In the genomic region with DNA sequence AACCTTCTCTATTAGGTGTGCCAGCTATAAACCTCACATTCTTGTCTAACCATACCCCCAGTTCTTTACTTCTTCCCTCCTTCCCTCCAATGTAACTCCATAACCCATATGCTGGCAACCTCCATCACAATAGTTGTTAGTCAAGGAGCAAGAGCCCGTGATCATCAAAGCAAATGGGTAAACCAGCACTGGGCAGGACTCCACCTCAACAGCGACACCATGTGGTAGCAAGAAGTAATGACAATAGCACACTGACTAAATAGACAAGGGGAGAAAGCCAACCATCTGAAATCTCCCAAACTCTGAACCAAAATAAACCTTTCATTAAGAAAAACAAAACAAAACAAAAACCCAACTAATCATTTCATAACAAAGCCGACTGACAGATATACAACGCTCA, we compare ENCODE assay signal across 8 mouse cellular contexts.
A peak's percentile ranks its signal among the peaks of the same experiment; 100 is the strongest.
DNase-seq lines count a peak whose midpoint lies in the region; ATAC-seq and TF ChIP-seq lines count a peak whose summit lies in the region.

No protein-coding gene starts in this region.

- no peak overlapping the region for H3K4me2 ChIP-seq in intestine, embryonic 14.5 days (ENCODE audit: low read length)
- H3K4me2 ChIP-seq in intestine, embryonic 15.5 days (replicated peaks), result no peak overlapping the region
- H3K4me2 ChIP-seq in liver, embryonic 14.5 days (ENCODE audit: low read depth), result no peak overlapping the region
- no peak overlapping the region for H3K4me2 ChIP-seq in stomach, postnatal 0 days (replicated peaks; ENCODE audit: low read depth)

- no peak for TF ChIP-seq EP300 in liver, embryonic 14.5 days (IDR thresholded peaks at IDR 0.05; ENCODE audit: low read depth)
- no peak for TF ChIP-seq EP300 in stomach, postnatal 0 days (optimal IDR thresholded peaks at IDR 0.05)

- peak; percentile 78 for TF ChIP-seq CTCF in liver, embryonic 14.5 days (IDR thresholded peaks at IDR 0.05; ENCODE audit: low read depth)
- TF ChIP-seq CTCF in stomach, postnatal 0 days (IDR thresholded peaks at IDR 0.05; ENCODE audit: low read depth), result peak; percentile 79

- WGBS in intestine, embryonic 14.5 days, result 9% methylated on average over 4 of the region's 4 CpGs
- WGBS in intestine, embryonic 15.5 days, result 25% methylated on average over 4 of the region's 4 CpGs
- WGBS in liver, embryonic 14.5 days (ENCODE audit: insufficient replicate concordance), result 14% methylated on average over 4 of the region's 4 CpGs
- whole genome bisulfite sequencing in stomach, postnatal 0 days, result 19% methylated on average over 4 of the region's 4 CpGs

- no peaks in the 10 kb centered on the region; the same call in 1 of the 2 replicates for H3K4me1 ChIP-seq in intestine, embryonic 14.5 days (replicated peaks; ENCODE audit: control insufficient read depth, insufficient read depth, low read length)
- H3K4me1 ChIP-seq in intestine, embryonic 15.5 days (replicated peaks), result peaks cover 8% of the 10 kb centered on the region; the same call in 1 of the 2 replicates
- H3K4me1 ChIP-seq in liver, embryonic 14.5 days (replicated peaks; ENCODE audit: control insufficient read depth in 2 of 2, insufficient read depth in 2 of 2, low read length in 1 of 2), result no peaks in the 10 kb centered on the region
- H3K4me1 ChIP-seq in stomach, postnatal 0 days (replicated peaks; ENCODE audit: control insufficient read depth, insufficient read depth), result no peaks in the 10 kb centered on the region

- peak; percentile 55 for DNase-seq in intestine, embryonic 14.5 days (ENCODE audit: low spot score)
- DNase-seq in 416B (ENCODE audit: low read depth), result peak; percentile 45
- peak; percentile 59 for DNase-seq in ES-CJ7 (ENCODE audit: low read depth, low spot score)
- DNase-seq in embryo, embryonic 10.5 days (ENCODE audit: low spot score), result peak; percentile 70
- peak in 2 of 3 experiments; percentile 1 for DNase-seq in liver, embryonic 14.5 days (ENCODE audit: low read depth in 3 of 3, low spot score in 3 of 3)
- peak; percentile 22 for DNase-seq in stomach, postnatal 0 days (ENCODE audit: low spot score)

- no peaks in the 10 kb centered on the region for H3K36me3 ChIP-seq in intestine, embryonic 14.5 days (ENCODE audit: control insufficient read depth, insufficient read depth, low read length)
- H3K36me3 ChIP-seq in intestine, embryonic 15.5 days, result no peaks in the 10 kb centered on the region
- no peaks in the 10 kb centered on the region for H3K36me3 ChIP-seq in liver, embryonic 14.5 days (replicated peaks; ENCODE audit: control insufficient read depth, insufficient read depth, low read depth)
- H3K36me3 ChIP-seq in stomach, postnatal 0 days (ENCODE audit: control insufficient read depth, insufficient read depth, low read length), result no peaks in the 10 kb centered on the region

- H3K27me3 ChIP-seq in intestine, embryonic 14.5 days (replicated peaks; ENCODE audit: control insufficient read depth, insufficient read depth, low read length), result no peaks in the 10 kb centered on the region
- no peaks in the 10 kb centered on the region for H3K27me3 ChIP-seq in intestine, embryonic 15.5 days (replicated peaks)
- no peaks in the 10 kb centered on the region for H3K27me3 ChIP-seq in liver, embryonic 14.5 days (ENCODE audit: control insufficient read depth, insufficient read depth, low read length)
- H3K27me3 ChIP-seq in stomach, postnatal 0 days (ENCODE audit: control insufficient read depth, insufficient read depth, low read length), result no peaks in the 10 kb centered on the region

- no peak overlapping the region for H3K9ac ChIP-seq in intestine, embryonic 14.5 days (ENCODE audit: low read length)
- no peak overlapping the region for H3K9ac ChIP-seq in intestine, embryonic 15.5 days
- no peak overlapping the region for H3K9ac ChIP-seq in liver, embryonic 14.5 days (replicated peaks)
- H3K9ac ChIP-seq in stomach, postnatal 0 days (ENCODE audit: low read length), result no peak overlapping the region

- H3K4me3 ChIP-seq in intestine, embryonic 14.5 days (ENCODE audit: low read depth, low read length), result no peak overlapping the region
- no peak overlapping the region for H3K4me3 ChIP-seq in intestine, embryonic 15.5 days (replicated peaks)
- no peak overlapping the region for H3K4me3 ChIP-seq in liver, embryonic 14.5 days (ENCODE audit: insufficient read depth in 1 of 2, low read depth in 2 of 2, low read length in 2 of 2)
- H3K4me3 ChIP-seq in stomach, postnatal 0 days (ENCODE audit: low read depth, low read length), result no peak overlapping the region

- no peak for ATAC-seq in intestine, embryonic 14.5 days (replicated peaks; ENCODE audit: low FRiP score, low TSS enrichment, low read depth)
- ATAC-seq in intestine, embryonic 15.5 days, result no peak
- no peak for ATAC-seq in liver, embryonic 14.5 days (ENCODE audit: insufficient read depth)
- no peak for ATAC-seq in stomach, postnatal 0 days (ENCODE audit: low FRiP score, low TSS enrichment)
- ATAC-seq in erythroblast, adult 5-6 weeks (replicated peaks; ENCODE audit: low FRiP score, poor library complexity, severe bottlenecking), result no peak

- no peak overlapping the region for H3K27ac ChIP-seq in intestine, embryonic 14.5 days (ENCODE audit: low read depth)
- no peak overlapping the region for H3K27ac ChIP-seq in intestine, embryonic 15.5 days
- H3K27ac ChIP-seq in liver, embryonic 14.5 days, result no peak overlapping the region
- no peak overlapping the region for H3K27ac ChIP-seq in stomach, postnatal 0 days (replicated peaks)

- no peaks in the 10 kb centered on the region for H3K9me3 ChIP-seq in intestine, embryonic 14.5 days (ENCODE audit: control insufficient read depth, low read length)
- H3K9me3 ChIP-seq in intestine, embryonic 15.5 days, result no peaks in the 10 kb centered on the region
- H3K9me3 ChIP-seq in liver, embryonic 14.5 days (ENCODE audit: control insufficient read depth, low read length), result no peaks in the 10 kb centered on the region
- no peaks in the 10 kb centered on the region for H3K9me3 ChIP-seq in stomach, postnatal 0 days (ENCODE audit: control insufficient read depth, low read length)

Comparison
In these comparisons a context has a peak if more than half of its experiments do, and no peak if none do; other contexts are left out.
1. DNase-seq: peak in every context shown above with its lines; median percentile 70 in embryo, embryonic 10.5 days; 59 in ES-CJ7; 55 in intestine, embryonic 14.5 days; 45 in 416B; 22 in stomach, postnatal 0 days; 1 in liver, embryonic 14.5 days.